Mouse (Mus musculus): ENCODE results near the gene Fars2. TPM values are rescaled to one million over a fixed set of nuclear protein-coding genes. Genes with fewer than 3 reads are reported as not detected.

Fars2 gene
- polyA plus RNA-seq, 1 experiment from 2014 or later: 33.4 TPM

DNA sequence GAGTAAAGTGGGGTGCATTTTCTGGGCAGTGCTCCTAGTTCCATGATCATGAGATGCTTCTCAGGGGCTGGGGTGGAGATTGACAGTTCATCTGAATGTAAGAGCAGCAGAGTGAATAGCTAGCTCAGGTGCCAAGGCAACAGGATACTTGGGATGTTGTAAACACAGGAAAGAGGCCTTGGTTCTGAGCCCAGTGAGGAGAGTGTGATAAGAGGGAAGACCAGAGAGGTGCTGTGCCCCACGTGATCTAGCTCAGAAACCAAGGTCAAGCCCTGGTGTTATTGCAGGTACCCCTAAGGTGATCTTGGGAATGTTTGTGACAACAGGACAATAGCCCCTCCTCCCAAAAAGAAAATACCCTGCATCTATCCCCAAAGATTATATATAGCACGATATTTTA is 372.2 kb downstream of the Fars2 start:
- H3K9me3 ChIP-seq: no peaks in the 10 kb centered on the region
- ATAC-seq (ENCODE audit: insufficient number of reproducible peaks, low FRiP score, low TSS enrichment, low read depth): no peak
- H3K4me3 ChIP-seq: no peak overlapping the region
- H3K9ac ChIP-seq: no peak overlapping the region
- no peak overlapping the region for H3K27ac ChIP-seq
- no peaks in the 10 kb centered on the region; the same call in 1 of the 2 replicates for H3K4me1 ChIP-seq
- 76% methylated on average over 2 of the region's 2 CpGs for WGBS
- H3K4me2 ChIP-seq: no peak overlapping the region
- H3K36me3 ChIP-seq: no peaks in the 10 kb centered on the region
- no peaks in the 10 kb centered on the region for H3K27me3 ChIP-seq

- no peaks in the 10 kb centered on the region for H3K36me3 ChIP-seq
- no peak overlapping the region for H3K9ac ChIP-seq
- no peak overlapping the region for H3K27ac ChIP-seq
- H3K4me2 ChIP-seq: no peak overlapping the region
- ATAC-seq (ENCODE audit: insufficient number of reproducible peaks, low FRiP score, low TSS enrichment, low read depth): no peak
- H3K9me3 ChIP-seq: no peaks in the 10 kb centered on the region
- 45% methylated on average over 7 of the region's 7 CpGs for WGBS
- H3K4me1 ChIP-seq: no peaks in the 10 kb centered on the region; the same call in 1 of the 2 replicates
- H3K4me3 ChIP-seq: no peak overlapping the region
- H3K27me3 ChIP-seq: no peaks in the 10 kb centered on the region
These were observed 373.4 kb downstream of the Fars2 start for GRCm38 (mm10) chr13:36490612-36491011.

DNA sequence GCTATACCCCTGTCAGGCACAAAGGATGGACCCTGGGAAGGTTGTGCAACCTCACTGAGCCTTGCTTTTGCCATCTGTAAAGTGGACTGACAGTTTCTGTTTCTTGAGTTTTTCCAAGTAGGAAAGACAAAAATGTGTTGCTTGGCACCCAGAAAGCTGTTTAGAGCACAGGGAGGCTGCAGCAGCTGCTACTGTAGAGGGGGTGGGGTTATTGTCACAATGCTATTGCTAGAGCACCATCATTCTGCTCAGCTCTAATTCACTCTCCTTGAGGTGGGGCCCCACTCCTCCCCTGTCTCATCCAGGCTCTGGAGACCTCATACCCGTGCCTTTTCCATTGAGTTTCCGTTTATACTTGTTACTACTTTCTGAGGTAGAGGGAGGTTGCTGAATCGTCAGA is 375.2 kb downstream of the Fars2 start:
- H3K9me3 ChIP-seq: no peaks in the 10 kb centered on the region
- WGBS: 70% methylated on average over 3 of the region's 3 CpGs
- no peak for ATAC-seq (ENCODE audit: insufficient number of reproducible peaks, low FRiP score, low TSS enrichment, low read depth)
- H3K36me3 ChIP-seq: no peaks in the 10 kb centered on the region
- no peak overlapping the region for H3K4me3 ChIP-seq
- no peak overlapping the region for H3K4me2 ChIP-seq
- no peak overlapping the region for H3K27ac ChIP-seq
- H3K9ac ChIP-seq: no peak overlapping the region
- H3K27me3 ChIP-seq: no peaks in the 10 kb centered on the region
- no peaks in the 10 kb centered on the region; the same call in 1 of the 2 replicates for H3K4me1 ChIP-seq

GRCm38 (mm10) chr13:36493294-36493693 is 376.1 kb downstream of the Fars2 start:
- no peaks in the 10 kb centered on the region for H3K36me3 ChIP-seq
- H3K9me3 ChIP-seq: no peaks in the 10 kb centered on the region
- H3K9ac ChIP-seq: no peak overlapping the region
- no peak overlapping the region for H3K4me2 ChIP-seq
- no peak for ATAC-seq (ENCODE audit: insufficient number of reproducible peaks, low FRiP score, low TSS enrichment, low read depth)
- no peak overlapping the region for H3K27ac ChIP-seq
- WGBS: 69% methylated on average over 2 of the region's 2 CpGs
- H3K4me3 ChIP-seq: no peak overlapping the region
- H3K4me1 ChIP-seq: no peaks in the 10 kb centered on the region; the same call in 1 of the 2 replicates
- H3K27me3 ChIP-seq: no peaks in the 10 kb centered on the region

DNA sequence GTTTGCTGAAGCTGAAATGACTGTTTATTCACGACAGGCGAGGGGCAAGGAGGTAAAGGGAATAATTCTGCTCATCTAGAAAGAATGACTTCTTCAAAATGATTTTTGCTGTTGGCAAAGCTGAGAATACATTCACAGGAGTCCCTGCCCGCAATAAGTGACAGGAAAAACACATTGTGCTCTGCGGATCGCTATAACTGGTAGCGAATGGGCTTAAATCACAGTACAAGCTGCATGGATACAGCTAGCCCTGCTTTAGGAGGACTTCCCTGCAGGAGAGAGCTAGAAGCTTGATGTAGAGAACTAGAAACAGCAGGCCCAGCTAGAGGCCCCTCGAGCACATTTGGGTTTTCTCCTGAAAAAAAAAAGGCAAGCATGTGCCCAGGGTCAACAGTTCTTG is 376.6 kb downstream of the Fars2 start:
- no peak overlapping the region for H3K27ac ChIP-seq
- H3K4me2 ChIP-seq: no peak overlapping the region
- ATAC-seq (ENCODE audit: insufficient number of reproducible peaks, low FRiP score, low TSS enrichment, low read depth): no peak
- 80% methylated on average over 7 of the region's 7 CpGs for WGBS
- no peaks in the 10 kb centered on the region for H3K27me3 ChIP-seq
- H3K9me3 ChIP-seq: no peaks in the 10 kb centered on the region
- H3K4me3 ChIP-seq: no peak overlapping the region
- no peak overlapping the region for H3K9ac ChIP-seq
- no peaks in the 10 kb centered on the region; the same call in 1 of the 2 replicates for H3K4me1 ChIP-seq
- H3K36me3 ChIP-seq: no peaks in the 10 kb centered on the region

DNA sequence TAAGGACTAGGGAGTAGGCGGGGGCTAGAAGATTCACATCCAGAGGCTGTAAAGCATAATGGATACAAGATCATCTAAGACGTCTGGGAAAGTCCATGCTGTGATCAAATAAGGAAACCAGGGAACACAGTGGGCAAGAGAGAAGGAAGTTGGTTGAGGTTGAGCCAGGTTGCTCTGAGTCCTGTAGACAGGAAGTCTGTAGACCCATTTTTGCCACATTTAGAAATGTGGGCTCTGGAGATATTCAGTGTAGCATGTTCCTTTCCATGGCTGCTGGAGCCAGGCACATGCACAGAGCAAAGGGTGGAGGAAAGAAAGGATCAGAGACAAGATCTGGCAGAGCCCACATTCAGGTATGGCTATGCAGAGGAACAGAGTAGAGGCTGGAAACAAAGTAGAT is 378.8 kb downstream of the Fars2 start:
- Histone ChIP-seq H3K4me2 (no peak overlapping the region), H3K4me1 (no peaks in the 10 kb centered on the region), H3K27ac (no peak overlapping the region), H3K9me3 (no peaks in the 10 kb centered on the region), H3K36me3 (no peaks in the 10 kb centered on the region), H3K4me3 (no peak overlapping the region), H3K9ac (no peak overlapping the region), H3K27me3 (no peaks in the 10 kb centered on the region)
- WGBS: 88% methylated on average over 2 of the region's 2 CpGs
- ATAC-seq (ENCODE audit: insufficient number of reproducible peaks, low FRiP score, low TSS enrichment, low read depth): no peak

DNA sequence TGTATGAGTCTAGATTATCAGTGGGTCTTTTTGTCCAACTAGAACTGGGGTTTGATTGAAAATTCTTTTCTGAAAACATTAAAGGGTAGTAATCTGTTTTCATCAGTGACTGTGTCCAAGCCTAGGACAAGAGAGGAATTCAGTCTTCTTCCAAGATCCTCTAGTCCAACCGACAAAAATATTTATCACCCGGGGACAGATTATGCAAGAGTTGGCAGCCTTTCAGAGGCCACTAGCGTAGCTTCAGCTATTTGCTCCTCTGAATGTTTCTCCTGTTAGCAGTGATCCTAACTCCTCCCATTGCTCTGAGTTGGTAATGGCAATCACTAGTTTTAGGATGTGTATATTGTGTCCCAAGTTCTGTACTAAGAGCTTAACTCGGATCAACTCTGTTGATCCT is 380.1 kb downstream of the Fars2 start:
- WGBS: 43% methylated on average over 4 of the region's 4 CpGs
- ATAC-seq (ENCODE audit: insufficient number of reproducible peaks, low FRiP score, low TSS enrichment, low read depth): no peak
- Histone ChIP-seq H3K9ac (no peak overlapping the region), H3K4me3 (no peak overlapping the region), H3K27me3 (no peaks in the 10 kb centered on the region), H3K27ac (no peak overlapping the region), H3K9me3 (no peaks in the 10 kb centered on the region), H3K36me3 (no peaks in the 10 kb centered on the region), H3K4me1 (no peaks in the 10 kb centered on the region), H3K4me2 (no peak overlapping the region)

GRCm38 (mm10) chr13:36500370-36500905 is 383.2 kb downstream of the Fars2 start:
- no peak overlapping the region for H3K27ac ChIP-seq
- no peaks in the 10 kb centered on the region for H3K36me3 ChIP-seq
- WGBS: 53% methylated on average over 4 of the region's 4 CpGs
- no peak overlapping the region for H3K9ac ChIP-seq
- no peaks in the 10 kb centered on the region for H3K27me3 ChIP-seq
- no peaks in the 10 kb centered on the region for H3K4me1 ChIP-seq
- no peak overlapping the region for H3K4me3 ChIP-seq
- no peaks in the 10 kb centered on the region for H3K9me3 ChIP-seq
- ATAC-seq (ENCODE audit: insufficient number of reproducible peaks, low FRiP score, low TSS enrichment, low read depth): no peak
- H3K4me2 ChIP-seq: no peak overlapping the region

- WGBS: 75% methylated on average over 3 of the region's 3 CpGs
- Histone ChIP-seq H3K4me3 (no peak overlapping the region), H3K9me3 (no peaks in the 10 kb centered on the region), H3K27me3 (no peaks in the 10 kb centered on the region), H3K4me1 (no peaks in the 10 kb centered on the region), H3K9ac (no peak overlapping the region), H3K27ac (no peak overlapping the region), H3K4me2 (no peak overlapping the region), H3K36me3 (no peaks in the 10 kb centered on the region)
- ATAC-seq (ENCODE audit: insufficient number of reproducible peaks, low FRiP score, low TSS enrichment, low read depth): no peak
These were observed 386.3 kb downstream of the Fars2 start for GRCm38 (mm10) chr13:36503551-36503950.

DNA sequence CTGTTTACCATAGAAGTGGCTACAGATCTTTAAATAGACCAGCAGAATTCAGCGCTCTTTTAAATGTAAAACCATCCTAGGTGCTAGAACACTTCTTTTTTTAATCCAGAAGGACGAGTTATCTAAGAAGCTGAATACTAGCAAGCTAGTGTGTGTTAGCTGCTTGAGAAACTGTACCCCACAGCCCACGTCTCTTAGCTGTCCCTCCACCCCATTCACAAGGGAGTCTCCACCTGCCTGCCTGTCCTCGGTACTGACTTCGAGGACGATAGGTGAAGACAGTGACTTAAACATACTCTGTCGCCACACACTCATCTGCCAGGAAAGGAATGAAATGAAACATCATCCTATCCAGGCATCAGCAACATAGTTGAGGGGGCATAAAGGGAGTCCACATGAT is 386.8 kb downstream of the Fars2 start:
- ATAC-seq (ENCODE audit: insufficient number of reproducible peaks, low FRiP score, low TSS enrichment, low read depth): no peak
- H3K27me3 ChIP-seq: no peaks in the 10 kb centered on the region
- H3K9me3 ChIP-seq: no peaks in the 10 kb centered on the region
- no peak overlapping the region for H3K4me2 ChIP-seq
- no peaks in the 10 kb centered on the region for H3K4me1 ChIP-seq
- WGBS: 87% methylated on average over 7 of the region's 7 CpGs
- no peak overlapping the region for H3K27ac ChIP-seq
- H3K36me3 ChIP-seq: no peaks in the 10 kb centered on the region
- no peak overlapping the region for H3K4me3 ChIP-seq
- H3K9ac ChIP-seq: no peak overlapping the region

GRCm38 (mm10) chr13:36505730-36506129 is 388.5 kb downstream of the Fars2 start:
- Histone ChIP-seq H3K4me1 (no peaks in the 10 kb centered on the region), H3K9me3 (no peaks in the 10 kb centered on the region), H3K27ac (no peak overlapping the region), H3K36me3 (no peaks in the 10 kb centered on the region), H3K4me3 (no peak overlapping the region), H3K9ac (no peak overlapping the region), H3K27me3 (no peaks in the 10 kb centered on the region), H3K4me2 (no peak overlapping the region)
- ATAC-seq (ENCODE audit: insufficient number of reproducible peaks, low FRiP score, low TSS enrichment, low read depth): no peak
- WGBS: 90% methylated on average over 6 of the region's 6 CpGs

DNA sequence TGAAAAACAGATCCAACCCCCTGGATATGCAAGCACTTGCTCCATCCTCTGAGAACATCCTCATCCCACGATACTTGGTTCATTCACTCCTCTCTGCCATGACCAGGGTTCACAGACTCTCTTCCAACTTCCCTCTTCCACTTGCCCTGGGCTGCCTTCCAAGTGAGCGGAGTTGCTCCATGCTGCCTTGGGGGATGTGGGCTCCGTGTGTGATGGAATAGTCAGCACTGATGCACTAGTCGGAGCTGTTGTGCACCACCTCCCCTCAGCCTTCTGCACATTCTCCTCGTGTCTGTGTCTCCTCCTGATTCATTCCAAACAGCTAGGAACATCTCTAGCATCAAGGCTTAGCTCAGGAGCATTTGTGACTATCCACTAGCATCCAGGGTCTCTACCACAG is 389.1 kb downstream of the Fars2 start:
- Histone ChIP-seq H3K27me3 (no peaks in the 10 kb centered on the region), H3K9ac (no peak overlapping the region), H3K9me3 (no peaks in the 10 kb centered on the region), H3K4me2 (no peak overlapping the region), H3K27ac (no peak overlapping the region), H3K4me1 (no peaks in the 10 kb centered on the region), H3K4me3 (no peak overlapping the region), H3K36me3 (no peaks in the 10 kb centered on the region)
- WGBS: 68% methylated on average over 5 of the region's 5 CpGs
- no peak for ATAC-seq (ENCODE audit: insufficient number of reproducible peaks, low FRiP score, low TSS enrichment, low read depth)

GRCm38 (mm10) chr13:36510161-36510560 is 392.9 kb downstream of the Fars2 start:
- 67% methylated on average over 2 of the region's 2 CpGs for WGBS
- no peaks in the 10 kb centered on the region for H3K4me1 ChIP-seq
- H3K27ac ChIP-seq: no peak overlapping the region
- no peaks in the 10 kb centered on the region for H3K27me3 ChIP-seq
- H3K9me3 ChIP-seq: no peaks in the 10 kb centered on the region
- no peak overlapping the region for H3K4me2 ChIP-seq
- H3K4me3 ChIP-seq: no peak overlapping the region
- H3K36me3 ChIP-seq: no peaks in the 10 kb centered on the region
- no peak for ATAC-seq (ENCODE audit: insufficient number of reproducible peaks, low FRiP score, low TSS enrichment, low read depth)
- no peak overlapping the region for H3K9ac ChIP-seq
